Mouse (Mus musculus): ENCODE data around the gene Mmgt1.

The Mmgt1 gene

DNA sequence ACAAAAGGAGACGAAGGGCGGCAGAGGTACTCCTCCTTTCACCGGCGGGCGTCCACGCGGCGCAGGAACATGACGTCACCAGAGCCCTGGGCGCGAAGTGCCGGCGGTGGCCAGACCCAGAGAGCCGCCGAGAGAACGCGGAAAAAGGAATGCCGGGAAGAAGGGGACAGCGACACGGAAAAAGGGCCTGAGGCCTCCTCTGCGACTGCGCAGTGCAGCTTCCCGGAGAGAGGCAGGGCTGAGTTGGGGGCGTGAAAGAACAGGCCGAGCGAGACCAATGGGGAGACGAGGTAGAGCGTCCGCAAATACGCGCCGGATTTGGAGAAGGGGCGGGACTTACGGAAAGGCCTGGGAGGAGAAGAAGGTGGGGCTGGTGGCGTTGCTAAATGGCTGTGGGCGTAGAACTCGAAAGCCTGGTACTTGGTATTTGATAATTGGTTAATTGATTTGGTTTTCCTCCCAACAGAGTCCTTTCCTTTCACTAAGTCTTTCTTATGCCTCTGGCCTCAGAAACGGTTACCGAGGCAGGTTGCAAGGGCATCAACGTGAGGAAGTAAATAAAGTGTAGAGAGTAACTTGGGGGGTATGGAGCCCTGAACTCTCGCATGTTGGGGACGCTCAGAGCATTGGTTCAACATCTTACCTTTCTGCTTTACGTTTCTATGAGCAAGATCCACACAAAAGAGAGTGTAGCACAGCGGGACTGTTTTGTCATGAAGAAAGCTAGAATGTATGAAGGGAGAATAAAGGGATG lies at the start of gene Mmgt1:
Gene Mmgt1 (minus strand): TSS at position 183 of the 754 bp plus-strand sequence.
- DNase-seq (ENCODE audit: low spot score in 2 of 2) = peak; percentile 88 to 90

DNA sequence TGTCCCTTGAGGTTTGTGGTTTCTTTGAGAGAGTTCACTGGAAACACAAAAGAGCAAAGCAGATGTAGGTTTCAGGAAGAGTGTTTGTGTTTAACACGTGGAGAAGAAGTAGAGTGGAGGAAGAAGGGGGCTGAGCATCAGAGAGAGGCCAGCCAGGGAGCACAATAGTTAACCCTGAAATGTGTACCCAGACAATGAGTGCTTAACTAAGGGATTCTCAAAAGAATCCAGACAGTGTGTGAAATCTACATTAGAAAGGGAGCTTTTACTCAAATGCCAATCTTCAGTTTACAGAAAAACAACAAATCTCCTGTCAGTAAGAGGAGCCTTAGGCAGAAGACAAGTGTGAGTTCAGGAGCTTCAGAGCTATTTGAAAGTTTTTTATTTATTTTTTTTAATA lies 42.2 kb upstream of the Mmgt1 start:
- DNase-seq (ENCODE audit: low spot score in 2 of 2) = no peak

DNA sequence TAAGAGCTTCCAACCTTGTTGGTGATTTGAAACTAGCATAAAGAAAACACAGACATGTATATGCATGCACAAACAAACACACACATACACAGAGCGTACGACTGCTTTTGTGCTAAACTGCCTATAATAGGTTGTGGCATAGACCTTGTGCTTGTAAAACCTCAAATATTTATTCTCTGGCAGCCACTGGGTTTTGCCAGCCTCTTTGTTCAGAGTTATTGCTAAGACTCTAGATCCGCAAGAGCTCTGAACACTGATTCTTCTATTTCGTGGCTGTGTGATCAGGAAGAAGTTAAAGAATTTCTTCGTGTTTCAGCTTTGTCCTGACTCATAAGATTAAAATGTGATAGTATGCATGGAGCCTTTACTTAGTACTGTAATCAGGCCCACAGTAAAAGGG lies 38.3 kb upstream of the Mmgt1 start:
- DNase-seq (ENCODE audit: low spot score in 2 of 2) = no peak

DNA sequence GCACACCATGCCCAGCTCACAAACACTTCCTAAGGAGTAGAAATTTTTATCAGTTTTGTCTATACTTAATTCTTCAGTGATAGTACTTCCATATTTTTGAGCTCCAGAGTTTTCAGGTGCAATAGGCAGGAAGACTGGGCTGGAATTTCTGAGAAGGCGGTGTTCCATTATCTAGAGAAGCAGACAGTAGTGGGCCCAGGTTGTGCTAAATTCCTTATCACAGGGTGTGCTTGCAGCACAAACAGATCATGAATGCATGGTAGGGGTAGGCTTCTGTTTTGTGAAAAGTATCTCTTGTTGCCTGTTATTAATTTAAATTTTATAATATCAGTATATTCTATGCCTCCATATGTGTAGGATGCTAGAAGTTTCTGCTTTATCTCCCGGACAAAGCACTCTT lies 17.4 kb upstream of the Mmgt1 start:
- DNase-seq (ENCODE audit: low spot score in 2 of 2) = no peak

DNA sequence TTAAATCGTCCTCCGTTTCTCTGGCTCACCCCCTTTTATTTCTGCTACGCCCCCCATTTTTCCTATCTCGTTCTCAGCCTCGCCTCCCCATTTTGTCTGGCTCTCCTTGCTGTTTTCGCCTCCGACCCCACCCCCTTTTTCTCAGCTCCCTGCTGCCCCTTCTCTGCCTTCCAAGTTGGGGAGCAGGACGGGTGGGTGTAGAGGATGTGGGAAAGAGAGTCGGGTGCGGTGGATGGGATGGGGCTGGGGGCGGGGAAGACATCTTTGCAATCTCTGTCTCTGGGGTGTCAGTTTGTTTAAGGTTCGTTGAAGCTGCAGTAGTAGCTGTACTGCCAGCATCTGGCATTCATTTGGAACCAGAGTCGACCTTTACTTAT lies 12.4 kb upstream of the Mmgt1 start:
- peak; percentile 6 to 15 for DNase-seq (ENCODE audit: low spot score in 2 of 2)

DNA sequence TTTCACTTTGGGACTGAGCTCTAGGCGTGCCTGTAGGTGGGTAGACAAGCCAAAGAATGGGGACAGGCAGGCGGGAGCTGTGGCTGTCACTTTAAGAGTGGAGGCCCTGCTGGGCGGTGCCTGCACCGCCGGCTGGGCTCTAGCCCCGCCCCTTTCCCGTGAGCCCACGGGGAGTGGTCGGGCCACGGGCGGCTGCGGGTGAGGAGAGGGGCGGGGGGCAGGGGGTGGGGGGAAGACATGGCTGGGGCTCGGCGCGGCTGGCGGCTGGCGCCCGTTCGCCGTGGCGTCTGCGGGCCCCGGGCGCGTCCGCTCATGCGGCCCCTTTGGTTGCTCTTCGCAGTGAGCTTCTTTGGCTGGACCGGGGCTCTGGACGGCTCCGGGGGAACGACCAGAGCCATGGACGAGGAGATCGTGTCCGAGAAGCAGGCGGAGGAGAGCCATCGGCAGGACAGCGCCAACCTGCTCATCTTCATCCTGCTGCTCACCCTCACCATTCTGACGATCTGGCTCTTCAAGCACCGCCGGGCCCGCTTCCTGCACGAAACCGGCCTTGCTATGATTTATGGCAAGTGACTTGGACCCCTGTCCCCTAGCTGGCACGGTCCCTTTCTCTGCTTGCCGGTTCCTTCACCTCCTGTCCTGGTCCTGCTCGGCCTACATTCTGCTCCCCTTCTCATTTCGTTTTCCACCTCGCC lies 11.9 kb upstream of the Mmgt1 start, which contains the start of gene Slc9a6:
Gene Slc9a6 (plus strand): TSS at position 135 of the 695 bp plus-strand sequence.
- peak; percentile 33 to 65 for DNase-seq (ENCODE audit: low spot score in 2 of 2)

DNA sequence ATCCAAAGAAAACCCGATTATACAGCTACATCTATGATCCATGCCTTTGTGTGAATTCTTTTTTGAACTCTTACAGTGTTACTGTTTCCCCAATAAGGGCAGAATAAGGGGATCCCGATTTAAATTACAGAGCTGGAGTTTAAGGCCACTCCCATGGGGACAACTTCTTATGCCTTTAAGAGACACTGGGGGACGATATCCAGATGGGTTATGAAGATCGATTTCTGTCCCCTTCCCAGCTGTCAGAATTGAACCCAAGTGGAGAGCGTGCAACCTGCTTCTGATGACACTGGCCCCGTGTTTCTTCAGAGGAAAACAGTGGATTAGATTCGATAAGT lies 11.4 kb upstream of the Mmgt1 start:
- DNase-seq (ENCODE audit: low spot score in 2 of 2) = no peak

DNA sequence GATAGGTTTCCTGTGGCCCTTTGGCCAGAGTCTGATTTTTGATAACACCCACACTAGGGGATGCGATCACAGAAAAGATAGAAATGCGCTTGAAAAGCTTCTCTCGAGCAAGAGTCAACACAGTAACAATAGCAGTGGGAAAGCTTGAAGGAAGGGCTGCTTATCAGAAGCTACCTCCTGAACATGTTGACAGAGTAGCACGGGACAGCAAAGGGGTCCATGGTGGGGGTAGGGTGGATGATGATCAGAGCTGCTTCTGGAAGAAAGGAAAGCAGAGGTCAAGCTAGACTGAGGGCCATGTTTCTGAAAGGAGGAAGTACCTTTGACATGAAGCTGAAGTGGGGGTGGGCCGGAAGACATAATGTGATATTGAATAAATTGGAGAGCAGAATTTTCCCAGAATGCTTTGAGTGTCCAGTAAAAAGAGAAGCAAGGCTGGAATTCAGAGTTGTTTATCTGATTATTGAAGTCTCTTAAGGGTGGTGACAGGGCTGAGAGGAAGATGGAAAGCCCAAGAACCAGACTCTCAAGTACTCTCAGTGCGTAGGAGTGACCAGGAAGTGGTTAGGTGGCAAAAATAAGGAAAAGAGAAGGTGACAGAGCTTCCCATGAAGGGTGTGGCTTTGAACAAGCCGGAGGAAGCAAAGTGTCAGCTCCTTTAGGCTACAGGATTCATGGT lies 9.3 kb upstream of the Mmgt1 start:
- no peak for DNase-seq (ENCODE audit: low spot score in 2 of 2)

DNA sequence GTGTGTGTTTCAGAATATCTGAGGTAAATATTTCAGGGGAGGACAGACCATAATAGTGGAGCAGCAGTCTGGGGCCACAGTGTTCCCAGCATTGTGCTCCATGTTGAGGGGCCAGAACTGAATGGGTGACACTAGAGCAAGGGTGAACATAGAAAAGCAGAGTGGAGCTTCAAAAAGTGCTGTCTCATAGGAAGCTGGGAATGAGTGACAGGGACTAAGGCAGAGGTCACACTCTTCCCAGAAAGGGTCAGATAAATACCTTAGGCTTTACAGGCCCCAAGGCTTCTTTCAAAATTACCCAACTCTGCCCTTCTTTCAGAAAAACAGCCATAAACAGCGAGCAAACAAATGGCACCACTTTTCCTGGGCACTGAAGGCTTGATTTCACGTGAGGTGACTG lies 8.7 kb upstream of the Mmgt1 start:
- no peak for DNase-seq (ENCODE audit: low spot score in 2 of 2)

DNA sequence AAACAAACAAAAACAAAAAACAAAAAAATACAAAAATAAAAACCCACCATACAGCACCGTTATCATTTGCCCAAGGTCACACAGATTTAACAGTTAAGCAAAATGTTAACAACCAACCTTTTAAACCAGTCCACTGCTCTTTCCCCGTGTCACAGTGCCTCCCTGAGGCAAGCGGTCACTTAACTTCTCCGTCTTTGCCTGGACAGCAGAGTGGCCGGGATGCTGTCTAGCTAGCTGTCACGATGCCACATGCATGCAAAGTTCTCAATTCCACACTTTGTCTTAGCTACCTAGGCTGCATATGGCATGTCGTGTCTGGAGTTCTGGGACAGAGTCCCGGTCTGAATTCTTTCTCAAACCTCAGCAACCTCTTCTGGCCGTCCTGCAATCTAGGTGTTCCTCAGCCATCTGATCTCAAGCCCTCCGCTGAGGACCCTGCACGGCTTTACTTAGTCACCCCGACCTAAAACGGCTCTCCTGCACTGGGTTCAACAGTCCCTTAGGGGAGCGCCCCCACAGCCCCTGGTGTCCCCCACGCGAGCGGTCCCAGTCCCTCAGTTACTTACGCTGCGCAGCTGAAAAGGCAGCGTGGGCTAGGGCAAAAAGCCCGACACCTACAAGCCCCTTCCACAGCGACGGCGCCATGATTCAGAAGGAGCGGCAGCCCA lies 516 bp downstream of the Mmgt1 start:
- peak in 1 of 2 experiments; percentile 5 for DNase-seq (ENCODE audit: low spot score in 2 of 2)

DNA sequence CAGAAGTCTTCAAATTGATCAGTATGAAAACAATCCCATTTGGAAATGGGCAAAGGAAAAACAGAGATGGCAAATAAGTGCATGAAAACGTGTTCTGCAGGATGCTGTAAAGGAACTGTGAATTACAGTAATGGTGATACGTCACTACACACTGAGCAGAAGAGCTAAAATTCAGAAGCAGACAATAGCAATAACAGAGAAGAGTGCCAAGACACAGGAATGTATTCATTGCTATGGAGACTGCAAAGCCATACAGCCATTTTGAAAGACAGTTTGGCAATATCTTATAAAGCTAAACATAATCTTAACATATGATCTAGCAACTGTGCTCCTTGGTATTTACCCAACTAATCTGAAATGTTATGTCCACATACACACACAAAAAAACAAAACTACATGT lies 19.7 kb downstream of the Mmgt1 start:
- no peak for DNase-seq (ENCODE audit: low spot score in 2 of 2)

DNA sequence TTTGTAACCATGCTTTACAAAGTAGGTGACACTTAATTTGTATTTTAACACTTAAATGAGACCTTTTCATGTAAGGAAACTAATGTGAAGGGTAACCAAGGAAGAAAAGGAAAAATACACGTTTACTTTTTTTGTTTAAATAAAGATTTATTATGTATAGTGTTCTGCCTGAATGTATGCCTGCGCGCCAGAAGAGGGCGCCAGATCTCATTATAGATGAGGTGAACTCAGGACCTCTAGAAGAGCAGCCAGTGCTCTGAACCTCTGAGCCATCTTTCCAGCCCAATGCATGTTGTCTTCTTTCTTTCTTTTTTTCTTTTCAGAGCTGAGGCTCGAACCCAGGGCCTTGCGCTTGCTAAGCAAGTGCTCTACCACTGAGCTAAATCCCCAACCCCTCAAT lies 25.4 kb downstream of the Mmgt1 start:
- DNase-seq (ENCODE audit: low spot score in 2 of 2) = no peak

DNA sequence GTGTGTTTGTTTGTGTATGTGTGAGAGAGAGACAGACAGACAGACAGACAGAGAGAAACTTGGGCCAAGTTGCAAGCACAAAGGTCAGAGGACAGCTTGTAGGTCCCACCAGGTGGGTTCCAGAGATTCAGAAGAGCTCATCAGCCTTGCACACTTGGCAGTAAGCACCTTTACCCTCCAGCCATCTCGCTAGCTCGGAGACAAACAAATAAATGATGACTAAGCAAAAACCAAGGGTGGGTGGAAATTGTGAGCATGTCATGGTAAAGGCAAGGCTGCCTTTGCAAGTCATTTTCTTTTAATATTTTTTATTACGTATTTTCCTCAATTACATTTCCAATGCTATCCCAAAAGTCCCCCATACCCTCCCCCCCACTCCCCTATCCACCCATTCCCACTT lies 44.3 kb downstream of the Mmgt1 start:
- DNase-seq (ENCODE audit: low spot score in 2 of 2) = no peak

DNA sequence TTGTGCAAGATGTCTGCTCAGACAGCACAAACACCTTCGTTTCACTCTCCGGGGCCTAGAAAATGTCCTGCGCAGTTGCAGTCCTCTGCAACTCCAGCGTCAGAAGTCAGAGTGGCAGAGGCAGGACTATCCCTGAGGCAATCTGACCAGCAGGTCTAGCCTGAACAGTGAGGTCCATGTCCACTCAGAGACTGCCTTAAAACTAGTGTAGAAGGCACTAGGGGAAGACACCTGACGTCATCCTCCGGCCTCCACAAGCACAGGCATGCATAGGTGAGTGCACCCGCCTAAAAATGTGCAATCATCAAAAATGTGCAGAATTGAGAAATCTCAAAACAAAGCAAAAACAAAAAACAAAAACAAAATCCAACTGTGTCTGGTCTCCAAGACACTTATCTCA lies 48.4 kb downstream of the Mmgt1 start, which contains the start of gene Gm648:
Gene Gm648 (minus strand): TSS at position 101 of the 400 bp plus-strand sequence.
- DNase-seq (ENCODE audit: low spot score in 2 of 2) = no peak

DNA sequence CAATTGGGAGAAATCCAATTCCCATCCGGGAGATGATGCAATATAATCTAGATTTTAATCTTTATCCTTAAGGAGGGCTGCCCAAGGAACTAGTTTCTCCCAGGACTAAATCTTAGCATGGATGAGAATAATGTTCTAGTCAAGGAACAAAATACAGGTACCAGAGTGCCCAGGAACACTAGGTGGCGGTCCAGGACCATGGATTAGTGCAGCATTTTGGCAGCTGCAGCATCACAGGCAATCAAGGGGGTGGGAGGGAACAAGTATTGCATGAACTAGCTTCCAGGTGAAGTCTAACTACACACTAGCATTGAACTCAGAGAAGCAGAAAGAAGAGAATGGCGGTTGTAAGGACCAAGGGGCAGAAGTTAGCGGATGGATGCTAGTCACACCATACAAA lies 60.7 kb downstream of the Mmgt1 start:
- peak; percentile 32 to 33 for DNase-seq (ENCODE audit: low spot score in 2 of 2)

All from right cerebral cortex, adult 2 months (tissue).